Mouse (Mus musculus): ENCODE measurements at regions not wholly inside any gene's neighbourhood (a gene's known extent, or its start where the extent isn't known, plus 50 kb on each side); places are given as distances from the start of the nearest gene placed in this dataset.

DNA sequence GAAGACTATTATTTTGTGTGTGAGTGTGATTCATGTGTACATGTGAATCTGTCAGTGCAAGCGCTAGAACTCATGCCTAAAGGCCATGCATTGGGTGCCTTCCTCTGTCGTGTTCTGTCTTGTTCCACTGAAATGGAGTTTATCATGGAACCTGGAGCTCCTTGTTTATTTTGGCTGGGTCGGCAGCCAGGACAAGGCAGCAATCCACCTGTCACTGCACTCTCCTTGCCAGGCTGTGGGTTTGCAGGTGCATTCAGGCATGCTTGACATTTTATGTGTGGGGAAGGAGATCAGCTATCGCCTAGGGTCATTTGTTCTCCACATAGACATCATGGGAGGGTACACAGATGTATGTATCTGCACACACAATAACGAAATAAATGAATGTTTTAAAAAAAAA is 129.4 kb upstream of the Hcn1 start:
- no peak for TF ChIP-seq CTCF (IDR thresholded peaks at IDR 0.05)
- in situ Hi-C loops (cut with MboI; ENCODE audit: low pct_unique_long_range_greater_than_20kb) = no loop called here
- no peaks in the 10 kb centered on the region for H3K27me3 ChIP-seq
- POLR2A ChIA-PET = no interaction called here
- ATAC-seq (no peak), DNase-seq (ENCODE audit: low read depth, low spot score) (no peak)
- CTCF ChIA-PET = no interaction called here

DNA sequence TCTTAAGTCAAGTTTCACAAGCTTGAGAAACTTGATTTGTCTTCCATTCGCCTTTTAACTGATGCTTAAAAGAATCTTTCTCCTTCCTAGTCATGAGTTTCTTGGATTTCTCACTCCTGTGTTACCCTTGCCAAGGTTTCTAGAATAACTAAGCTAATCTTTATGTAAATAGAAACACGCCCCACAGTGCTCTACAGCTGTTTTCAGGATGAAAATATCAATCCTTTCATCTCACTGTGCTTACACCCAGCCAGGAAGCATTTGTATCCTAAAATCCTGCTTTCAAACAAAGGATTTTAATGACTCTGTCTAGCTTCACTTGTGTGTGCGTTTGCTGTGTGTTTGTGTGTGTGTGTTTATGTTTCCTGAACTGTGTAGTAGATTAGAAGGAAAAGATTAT is 119.5 kb upstream of the Hcn1 start:
- ChIA-PET CTCF (no interaction called here), POLR2A (no interaction called here)
- DNase-seq (ENCODE audit: low read depth, low spot score) (no peak), ATAC-seq (no peak)
- in situ Hi-C loops (cut with MboI; ENCODE audit: low pct_unique_long_range_greater_than_20kb) = no loop called here
- no peaks in the 10 kb centered on the region for H3K27me3 ChIP-seq
- no peak for TF ChIP-seq CTCF (IDR thresholded peaks at IDR 0.05)

DNA sequence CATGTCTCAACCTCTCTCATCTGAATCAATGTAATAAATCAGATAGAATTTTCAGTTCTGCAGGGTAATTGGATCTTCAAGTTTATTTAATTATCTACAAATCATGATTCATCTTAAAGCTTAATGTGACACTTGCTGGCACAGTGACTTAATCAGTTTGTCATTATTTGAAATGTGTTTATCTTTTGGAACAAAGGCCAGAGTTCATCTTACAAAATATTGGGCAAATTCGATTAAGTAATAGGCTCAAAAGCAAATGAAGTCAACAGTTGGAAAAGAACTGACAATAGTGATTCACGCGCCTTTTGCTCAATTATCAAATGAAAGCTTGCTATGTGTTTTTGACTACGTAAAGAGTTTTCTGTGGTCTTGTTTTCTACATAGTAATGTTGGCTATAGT is 93.4 kb upstream of the Hcn1 start:
- no peak for TF ChIP-seq CTCF (IDR thresholded peaks at IDR 0.05)
- in situ Hi-C loops (cut with MboI; ENCODE audit: low pct_unique_long_range_greater_than_20kb) = no loop called here
- H3K27me3 ChIP-seq = no peaks in the 10 kb centered on the region
- ChIA-PET CTCF (no interaction called here), POLR2A (no interaction called here)
- DNase-seq (ENCODE audit: low read depth, low spot score) = no peak
- ATAC-seq = no peak

GRCm38 (mm10) chr13:117550108-117550507 is 52.0 kb upstream of the Hcn1 start:
- in situ Hi-C loops (cut with MboI; ENCODE audit: low pct_unique_long_range_greater_than_20kb) = no loop called here
- POLR2A ChIA-PET = no interaction called here
- DNase-seq (ENCODE audit: low read depth, low spot score) (no peak), ATAC-seq (no peak)
- peak; percentile 66 for TF ChIP-seq CTCF (IDR thresholded peaks at IDR 0.05)
- no peaks in the 10 kb centered on the region for H3K27me3 ChIP-seq
- CTCF ChIA-PET = interaction anchor here (1.3 kb wide), 1 partner anchor 677 kb away, joined by 3 read pairs; no protein-coding TSS in a partner anchor
